Mouse (Mus musculus): ENCODE results near the gene Sugp2.

DNA sequence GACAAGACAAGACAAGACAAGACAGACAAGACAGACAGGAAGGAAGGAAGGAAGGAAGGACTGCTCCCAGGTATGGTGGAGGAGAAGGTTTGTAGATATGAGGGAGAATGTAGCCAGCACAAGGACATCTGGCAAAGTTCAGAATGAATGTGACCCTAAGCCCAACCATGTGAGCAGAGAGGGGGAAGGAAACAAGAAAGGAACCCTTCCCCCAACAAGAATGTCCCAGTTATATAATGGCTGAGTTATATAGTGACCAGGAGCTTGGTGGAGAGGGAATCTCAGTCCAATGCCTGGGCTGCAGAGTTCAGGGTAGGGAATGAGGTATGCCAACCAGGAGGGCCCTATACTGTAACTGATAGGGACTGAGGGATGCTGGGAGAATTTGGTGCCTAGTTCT lies 16.6 kb upstream of the Sugp2 start:
- TF ChIP-seq GATA1 (IDR thresholded peaks at IDR 0.05; ENCODE audit: borderline replicate concordance, low read length) (no peak), FLI1 (IDR thresholded peaks at IDR 0.05; ENCODE audit: low read length) (no peak)
